Mouse (Mus musculus): ENCODE data around the gene Nt5dc2.

DNA sequence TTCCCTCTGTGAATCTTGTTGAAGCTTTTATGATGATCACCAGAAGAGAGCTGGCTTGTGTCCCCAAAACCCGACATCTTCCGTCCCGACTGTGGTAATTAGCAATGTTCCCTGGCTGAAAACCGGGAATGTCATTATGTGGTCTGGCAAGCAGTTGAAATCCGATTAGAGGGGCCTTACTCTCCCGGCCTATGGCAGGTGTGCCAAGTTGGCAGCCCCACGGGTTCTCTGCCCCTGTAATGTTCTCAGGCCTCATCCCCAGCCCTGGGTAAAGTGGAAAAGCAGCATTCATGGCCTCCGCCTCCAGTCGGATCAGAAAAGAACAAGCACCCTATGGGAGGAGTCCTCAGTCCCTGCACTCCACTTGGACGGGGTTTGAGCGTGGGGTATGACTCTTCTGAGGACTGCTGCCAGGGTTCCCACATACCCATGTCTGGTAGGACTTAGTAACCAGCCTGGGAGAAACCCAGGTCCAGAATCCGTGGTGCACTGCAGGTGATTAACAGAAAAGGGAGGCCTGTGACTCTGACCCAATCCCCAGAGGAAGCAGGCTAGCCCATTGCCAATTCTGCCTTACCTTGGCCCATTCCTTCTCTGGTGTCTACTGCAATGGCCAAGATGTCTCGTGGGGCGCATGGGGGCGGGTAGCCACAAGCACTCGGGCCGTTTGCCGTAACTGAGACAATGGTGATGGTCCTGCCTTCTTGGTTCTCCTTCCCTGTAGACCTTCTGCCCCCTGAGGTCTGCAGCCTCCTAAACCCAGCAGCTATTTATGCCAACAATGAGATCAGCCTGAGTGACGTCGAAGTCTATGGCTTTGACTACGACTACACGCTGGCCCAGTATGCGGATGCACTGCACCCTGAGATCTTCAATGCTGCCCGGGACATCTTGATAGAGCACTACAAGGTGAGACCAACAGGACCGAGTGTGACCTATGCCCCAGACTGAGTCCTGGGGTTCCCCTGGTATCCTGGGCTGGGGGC lies 3.5 kb downstream of the Nt5dc2 start:
- no peak for TF ChIP-seq CHD2 (IDR thresholded peaks at IDR 0.05; ENCODE audit: low read length)
- no peak for TF ChIP-seq USF2 (conservative IDR thresholded peaks at IDR 0.05; ENCODE audit: low read depth, low read length)
- no peak for TF ChIP-seq GABPA (IDR thresholded peaks at IDR 0.05; ENCODE audit: insufficient replicate concordance, low read depth, low read length)
- no peak for TF ChIP-seq CTCF (conservative IDR thresholded peaks at IDR 0.05 in 1 of 2, IDR thresholded peaks at IDR 0.05 in 1 of 2; ENCODE audit: low read depth in 2 of 2, low read length in 2 of 2)
- TF ChIP-seq POLR2A (IDR thresholded peaks at IDR 0.05; ENCODE audit: low read depth, low read length): no peak
- no peak for TF ChIP-seq HCFC1 (IDR thresholded peaks at IDR 0.05; ENCODE audit: low read depth, low read length)
- no peak for TF ChIP-seq POLR2AphosphoS2 (IDR thresholded peaks at IDR 0.05; ENCODE audit: low read depth, low read length)
- TF ChIP-seq BHLHE40 (IDR thresholded peaks at IDR 0.05; ENCODE audit: low read depth, low read length): no peak
- no peak for TF ChIP-seq MAFK (IDR thresholded peaks at IDR 0.05; ENCODE audit: insufficient replicate concordance, low read length)
- TF ChIP-seq ETS1 (conservative IDR thresholded peaks at IDR 0.05; ENCODE audit: low read depth, low read length): no peak
- TF ChIP-seq KAT2A (IDR thresholded peaks at IDR 0.05; ENCODE audit: insufficient replicate concordance, low read length): no peak

Measured in CH12.LX (cell line).